Mouse (Mus musculus) liver, postnatal 0 days (tissue): ENCODE data around the gene Eif2d.

Source experiments
- CTCF ChIP-seq: sonication (generic); IDR thresholded peaks from 2 replicates; pipeline ENCODE4 v1.5.1; 2016; ENCODE audit warnings: antibody characterized with exemption, low read depth
- EP300 ChIP-seq: IDR thresholded peaks from 2 replicates; pipeline ENCODE4 v1.6.1; 2016; ENCODE audit warnings: antibody characterized with exemption, low read depth, mild to moderate bottlenecking

DNA sequence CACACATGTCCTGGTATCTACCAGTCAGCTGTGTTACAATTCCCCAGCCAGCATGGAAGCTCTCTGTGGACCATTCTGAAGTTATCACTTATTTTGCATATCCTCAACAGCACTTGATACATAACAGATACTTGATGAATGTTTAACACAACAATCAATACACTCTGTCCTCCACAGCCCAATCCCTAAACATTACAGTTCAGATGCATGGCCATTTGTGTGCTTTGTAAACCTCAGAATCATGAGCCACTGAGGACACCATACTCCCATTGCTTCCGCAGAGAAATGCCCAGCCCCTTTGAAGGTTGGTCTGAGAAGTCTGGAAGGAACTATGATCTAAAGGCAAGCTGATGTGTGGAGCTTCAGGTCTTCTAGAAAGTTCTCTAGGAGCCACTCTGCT, 58.7 kb downstream of the Eif2d start:
- TF ChIP-seq CTCF: no peak
- TF ChIP-seq EP300: no peak
